Mouse (Mus musculus): ENCODE data around the gene Nxf3. TPM values are rescaled to one million over a fixed set of nuclear protein-coding genes. Genes with fewer than 3 reads are reported as not detected.

The Nxf3 gene
- polyA plus RNA-seq, 1 experiment from 2014 or later, result 0.17 TPM

- 74% methylated on average over 1 of the region's 1 CpGs for WGBS
- H3K9ac ChIP-seq (ENCODE audit: low read length), result no peak overlapping the region
- ATAC-seq (replicated peaks; ENCODE audit: extremely low read depth, insufficient read depth, low FRiP score), result no peak
Observed at GRCm38 (mm10) chrX:136030331-136030730, 54.7 kb downstream of the Nxf3 start.

More at GRCm38 (mm10) chrX:136030331-136030730, 54.7 kb downstream of the Nxf3 start:
- Histone ChIP-seq H3K27ac (ENCODE audit: low read length) (no peak overlapping the region), H3K36me3 (ENCODE audit: control insufficient read depth, insufficient read depth) (no peaks in the 10 kb centered on the region), H3K9me3 (replicated peaks; ENCODE audit: control insufficient read depth, low read length) (no peaks in the 10 kb centered on the region), H3K4me3 (ENCODE audit: low read length) (no peak overlapping the region), H3K27me3 (ENCODE audit: control insufficient read depth, insufficient read depth, low read length) (no peaks in the 10 kb centered on the region), H3K4me2 (ENCODE audit: low read depth, low read length) (no peak overlapping the region), H3K4me1 (ENCODE audit: control insufficient read depth, insufficient read depth, low read length) (no peaks in the 10 kb centered on the region)

Other genes starting within 250 kb of the Nxf3 start
- 18.3 and 21.0 TPM in 2 replicates for gene Gprasp2, start 246.2 kb downstream of the Nxf3 start, polyA plus RNA-seq (2015; fragmentation: Nextera tagmentation; extraction: Ambion mirVana)
- gene Arxes2, start 91.4 kb downstream of the Nxf3 start, polyA plus RNA-seq (2015; fragmentation: Nextera tagmentation; extraction: Ambion mirVana), result 51.8 and 62.1 TPM in 2 replicates
- gene Arxes1, start 51.9 kb downstream of the Nxf3 start, polyA plus RNA-seq (2015; fragmentation: Nextera tagmentation; extraction: Ambion mirVana), result 18.6 and 19.1 TPM in 2 replicates
- 15.1 and 16.0 TPM in 2 replicates for gene Bex2, start 17.0 kb downstream of the Nxf3 start, polyA plus RNA-seq (2015; fragmentation: Nextera tagmentation; extraction: Ambion mirVana)
- gene Bex4, start 53.7 kb upstream of the Nxf3 start, polyA plus RNA-seq (2015; fragmentation: Nextera tagmentation; extraction: Ambion mirVana), result 137 and 145 TPM in 2 replicates
- gene Tceal8, start 87.1 kb upstream of the Nxf3 start, polyA plus RNA-seq (2015; fragmentation: Nextera tagmentation; extraction: Ambion mirVana), result 219 and 258 TPM in 2 replicates
- gene Tceal5, start 118.6 kb upstream of the Nxf3 start, polyA plus RNA-seq (2015; fragmentation: Nextera tagmentation; extraction: Ambion mirVana), result 14.7 and 16.4 TPM in 2 replicates
- gene Tceal7, start 129.5 kb upstream of the Nxf3 start, polyA plus RNA-seq (2015; fragmentation: Nextera tagmentation; extraction: Ambion mirVana), result 17.5 and 23.9 TPM in 2 replicates
- gene Bex1, start 130.3 kb upstream of the Nxf3 start, polyA plus RNA-seq (2015; fragmentation: Nextera tagmentation; extraction: Ambion mirVana), result 225 TPM in 2 replicates
- gene Tceal9, start 159.8 kb upstream of the Nxf3 start, polyA plus RNA-seq (2015; fragmentation: Nextera tagmentation; extraction: Ambion mirVana), result 360 and 405 TPM in 2 replicates
- 372 and 400 TPM in 2 replicates for gene Bex3, start 185.0 kb upstream of the Nxf3 start, polyA plus RNA-seq (2015; fragmentation: Nextera tagmentation; extraction: Ambion mirVana)

All from heart, embryonic 16.5 days (tissue).